21 mouse cellular contexts compared by ENCODE assay signal in the genomic region with DNA sequence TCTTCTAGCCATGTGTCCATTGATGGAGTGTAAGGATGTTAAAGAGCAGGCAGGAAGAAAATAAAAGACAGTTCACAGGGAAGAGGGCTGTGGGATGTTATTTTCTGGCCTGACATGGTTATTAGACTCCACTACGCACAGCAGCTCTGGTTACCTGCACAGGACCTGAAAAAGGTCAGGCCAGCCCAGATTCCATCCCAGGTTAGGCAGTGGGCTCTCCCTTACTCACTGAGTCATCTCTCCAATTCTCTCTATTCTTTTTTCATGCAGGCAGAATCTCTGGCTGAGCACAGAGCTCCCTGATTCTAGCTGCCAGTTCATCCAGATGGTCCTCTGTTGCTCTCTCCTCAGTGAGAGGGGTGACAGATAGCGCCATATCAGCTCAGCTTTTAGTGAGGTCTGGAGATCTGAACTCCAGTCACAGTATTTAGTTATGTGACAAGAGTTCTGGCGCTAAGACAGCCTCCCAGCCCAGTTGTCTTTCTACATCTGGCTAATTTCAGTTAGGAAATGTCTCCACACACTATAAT. TPM values are rescaled to one million over a fixed set of nuclear protein-coding genes. Genes with fewer than 3 reads are reported as not detected.
"Had no signal": no experiment of that assay in that cellular context is flagged by ENCODE, and none has a peak within 500 bp of the region (broad histone marks: within the 10 kb centered on the region; RNA-seq: fewer than 3 reads in every experiment).

No protein-coding gene starts in this region.

- ATAC-seq: midbrain, embryonic 13.5 days; midbrain, embryonic 16.5 days had no signal

- H3K9ac ChIP-seq: liver, embryonic 13.5 days; lung, embryonic 15.5 days; midbrain, embryonic 13.5 days; neural tube, embryonic 13.5 days had no signal

- H3K4me3 ChIP-seq: left cerebral cortex, adult 2 months; liver, embryonic 13.5 days; lung, embryonic 15.5 days; megakaryocyte, embryonic 14.5 days; midbrain, embryonic 10.5 days; midbrain, embryonic 13.5 days; myocyte; neural tube, embryonic 13.5 days had no signal

- H3K4me2 ChIP-seq: liver, embryonic 13.5 days; lung, embryonic 15.5 days; midbrain, embryonic 13.5 days; neural tube, embryonic 13.5 days had no signal

- H3K4me1 ChIP-seq: liver, embryonic 13.5 days; lung, embryonic 15.5 days; megakaryocyte, embryonic 14.5 days; midbrain, embryonic 10.5 days; neural tube, embryonic 13.5 days had no signal

- H3K9me3 ChIP-seq: liver, embryonic 13.5 days; lung, embryonic 15.5 days; megakaryocyte, embryonic 14.5 days; midbrain, embryonic 10.5 days; midbrain, embryonic 13.5 days; neural tube, embryonic 13.5 days had no signal

- H3K27me3 ChIP-seq: liver, embryonic 13.5 days; lung, embryonic 15.5 days; megakaryocyte, embryonic 14.5 days; midbrain, embryonic 13.5 days; neural tube, embryonic 13.5 days had no signal

- DNase-seq: kidney, adult 2 months; kidney, postnatal 25 days; liver, embryonic 13.5 days; lung, postnatal 10 days; lung, postnatal 36 days; retina, postnatal 1 day; thymus, adult 18-20 months; thymus, postnatal 36 days had no signal

- H3K27ac ChIP-seq: kidney, postnatal 0 days; left cerebral cortex, adult 2 months; liver, embryonic 13.5 days; lung, embryonic 15.5 days; midbrain, embryonic 10.5 days; midbrain, embryonic 13.5 days; neural tube, embryonic 13.5 days had no signal

- H3K36me3 ChIP-seq: liver, embryonic 13.5 days; lung, embryonic 15.5 days; midbrain, embryonic 10.5 days; midbrain, embryonic 13.5 days; neural tube, embryonic 13.5 days had no signal

RNA-seq across cellular contexts. Expression of gene Vit, which starts 31.6 kb away (rescaled TPM):
- total RNA-seq: monocyte, adult 5-6 weeks; neutrophil, adult 5-6 weeks had no signal
- polyA plus RNA-seq: limb, embryonic 11.5 days; liver, adult 2 months; myocyte had no signal
